Mouse (Mus musculus): ENCODE data around the gene Pgs1.

Gene Pgs1

DNA sequence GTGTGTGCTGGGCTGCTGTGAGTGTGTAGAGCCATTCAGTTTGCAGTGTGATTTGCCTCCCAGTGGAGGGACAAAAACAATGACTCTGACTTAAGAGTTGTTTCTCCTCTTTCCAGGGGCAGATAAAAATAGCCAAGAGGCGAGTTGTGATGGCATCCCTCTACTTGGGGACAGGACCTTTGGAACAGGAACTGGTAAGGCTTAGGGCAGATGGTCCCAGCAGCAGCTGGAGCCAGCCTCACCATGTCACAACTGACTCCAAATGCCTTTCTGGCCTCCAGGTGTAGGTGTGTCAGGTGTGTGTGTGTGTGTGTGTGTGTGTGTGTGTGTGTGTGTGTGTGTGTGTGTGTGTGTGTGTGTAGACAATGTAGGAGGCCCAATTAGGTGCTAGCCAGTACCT lies 14.0 kb downstream of the Pgs1 start:
- DNase-seq (ENCODE audit: low spot score in 2 of 2), result no peak

GRCm38 (mm10) chr11:118000565-118001215 lies 14.6 kb downstream of the Pgs1 start:
- DNase-seq (ENCODE audit: low spot score in 2 of 2), result peak; percentile 46 to 56

- no peak for DNase-seq (ENCODE audit: low spot score in 2 of 2)
Observed at GRCm38 (mm10) chr11:118003176-118003575, 17.1 kb downstream of the Pgs1 start.

- no peak for DNase-seq (ENCODE audit: low spot score in 2 of 2)
Observed at GRCm38 (mm10) chr11:118003718-118004117, 17.6 kb downstream of the Pgs1 start.

GRCm38 (mm10) chr11:118004217-118004616 lies 18.1 kb downstream of the Pgs1 start:
- DNase-seq (ENCODE audit: low spot score in 2 of 2), result no peak

DNA sequence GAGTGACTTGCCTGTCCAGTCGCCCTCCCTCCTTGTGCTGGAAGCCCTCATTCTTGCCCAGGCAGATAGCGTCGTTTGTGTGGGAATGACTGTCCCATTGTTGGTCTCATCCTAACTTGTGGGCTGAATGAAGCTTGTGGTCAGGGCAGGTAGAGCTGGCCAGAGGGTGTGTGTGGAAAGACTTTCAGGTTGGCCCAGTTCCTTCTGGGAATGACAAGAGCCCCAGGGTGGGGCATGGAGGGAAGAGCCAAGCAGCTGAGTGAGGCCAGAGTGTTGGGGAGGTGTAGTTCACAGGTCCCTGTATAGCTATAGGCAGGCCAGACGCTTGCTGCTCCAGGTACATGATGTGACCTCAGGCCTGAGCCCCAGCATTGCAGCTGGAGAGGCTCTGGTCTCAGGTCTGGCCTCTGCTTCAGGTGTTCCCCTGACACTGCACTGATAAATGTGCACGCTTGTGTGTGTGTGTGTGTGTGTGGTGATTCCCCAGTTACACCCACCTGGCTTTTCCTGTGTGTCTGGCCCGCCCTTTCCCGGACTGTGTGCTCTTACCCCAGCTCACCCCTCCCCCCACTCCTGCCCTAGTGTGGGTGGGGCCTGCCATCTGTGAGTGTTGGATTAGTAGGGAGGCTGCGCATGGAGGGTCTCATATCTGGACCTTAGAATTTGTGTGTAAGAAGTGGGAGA lies 21.5 kb downstream of the Pgs1 start:
- DNase-seq (ENCODE audit: low spot score in 2 of 2), result peak in 1 of 2 experiments; percentile 10

- no peak for DNase-seq (ENCODE audit: low spot score in 2 of 2)
Observed at GRCm38 (mm10) chr11:118008144-118008805, 22.2 kb downstream of the Pgs1 start.

DNA sequence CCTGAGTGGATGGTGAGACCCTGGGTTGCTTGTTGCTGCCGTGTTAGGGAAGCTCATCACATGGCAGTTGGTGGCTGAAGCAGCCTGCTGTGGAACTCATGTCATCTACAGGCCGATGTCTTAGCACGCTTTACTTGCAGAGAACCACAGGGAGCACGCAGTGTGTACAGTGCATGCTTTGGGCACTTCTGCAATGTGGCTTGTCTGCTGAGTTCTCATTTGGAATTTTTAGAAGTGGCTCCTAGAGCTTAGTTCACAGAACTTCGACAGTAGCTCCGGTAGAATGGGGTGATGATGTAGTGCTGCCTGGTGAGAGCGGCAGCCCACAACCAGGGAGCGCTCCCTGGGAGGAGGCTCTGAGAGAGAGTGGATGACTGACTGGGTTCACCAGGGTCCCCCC lies 22.8 kb downstream of the Pgs1 start:
- DNase-seq (ENCODE audit: low spot score in 2 of 2), result no peak

DNA sequence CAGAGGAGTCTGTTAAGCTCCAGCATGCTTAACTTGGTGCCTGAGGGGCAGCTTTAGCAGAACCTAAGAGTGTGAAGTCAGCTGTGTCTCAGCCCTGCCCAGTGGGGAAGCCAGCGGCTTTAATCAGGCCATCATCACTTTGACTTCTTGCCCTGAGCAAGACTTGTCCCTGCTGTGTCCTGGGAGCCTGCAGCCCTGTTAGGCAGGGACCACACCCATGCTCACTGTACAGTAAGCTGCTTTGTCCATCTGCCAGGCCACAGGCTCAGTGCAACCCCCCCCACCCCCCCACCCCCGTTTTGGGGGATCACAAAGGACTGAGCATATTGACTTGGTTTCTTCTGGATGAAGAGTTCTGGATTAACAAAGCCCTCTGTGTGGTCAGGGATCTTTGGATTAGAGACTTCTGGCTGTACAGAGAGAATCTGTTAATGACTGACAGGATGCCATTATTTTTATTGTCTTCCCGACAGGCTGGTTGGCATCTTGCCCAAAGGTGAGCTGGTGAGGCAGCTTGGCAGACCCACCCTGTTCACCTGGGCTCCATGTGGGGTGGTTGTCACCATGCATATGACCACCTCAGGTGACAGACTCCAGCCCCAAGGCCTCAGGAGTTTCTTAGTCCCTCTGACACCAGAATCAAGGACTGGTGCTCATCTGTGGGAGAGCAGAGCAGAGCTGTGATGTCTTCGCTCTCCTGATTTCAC lies 23.9 kb downstream of the Pgs1 start:
- no peak for DNase-seq (ENCODE audit: low spot score in 2 of 2)

DNA sequence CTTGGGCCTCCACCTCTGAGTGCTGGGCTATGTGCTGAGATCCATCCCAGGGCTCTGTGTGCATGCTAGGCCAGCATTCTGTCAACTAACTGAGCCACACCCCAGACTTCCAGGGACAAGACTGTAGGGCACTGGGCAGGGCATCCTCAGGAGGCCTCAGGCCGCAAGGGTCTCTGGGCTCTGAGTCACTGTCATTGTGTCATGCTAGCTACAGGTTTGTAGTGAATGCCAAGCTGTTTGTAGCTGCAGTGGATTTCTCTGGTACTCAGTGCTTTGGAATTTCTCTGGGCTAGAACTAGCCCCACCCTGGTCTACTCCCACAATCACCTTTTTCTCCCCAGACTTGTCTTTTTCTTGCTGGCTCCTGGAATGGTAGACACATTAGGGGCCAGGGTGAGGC lies 26.5 kb downstream of the Pgs1 start:
- DNase-seq (ENCODE audit: low spot score in 2 of 2), result no peak

DNA sequence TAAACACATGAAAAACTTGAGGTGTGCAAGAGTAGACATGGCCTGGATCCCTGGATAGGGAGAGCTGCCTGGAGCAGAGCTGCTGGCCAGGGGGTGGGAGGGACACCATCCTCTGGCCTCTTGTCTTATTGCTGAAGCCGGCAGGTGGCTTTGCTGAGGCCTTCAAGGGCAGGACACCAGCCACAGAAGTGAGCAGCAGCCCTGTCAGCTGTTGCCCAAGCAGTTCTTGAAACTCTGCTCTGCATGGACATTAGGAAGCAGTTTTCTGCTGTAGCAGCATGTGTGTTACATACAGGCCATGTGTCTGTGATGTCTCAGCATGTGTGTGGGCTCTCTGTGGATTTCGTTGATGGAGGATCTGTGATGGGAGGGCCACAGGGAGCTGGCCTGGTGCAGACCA lies 27.2 kb downstream of the Pgs1 start:
- no peak for DNase-seq (ENCODE audit: low spot score in 2 of 2)

DNA sequence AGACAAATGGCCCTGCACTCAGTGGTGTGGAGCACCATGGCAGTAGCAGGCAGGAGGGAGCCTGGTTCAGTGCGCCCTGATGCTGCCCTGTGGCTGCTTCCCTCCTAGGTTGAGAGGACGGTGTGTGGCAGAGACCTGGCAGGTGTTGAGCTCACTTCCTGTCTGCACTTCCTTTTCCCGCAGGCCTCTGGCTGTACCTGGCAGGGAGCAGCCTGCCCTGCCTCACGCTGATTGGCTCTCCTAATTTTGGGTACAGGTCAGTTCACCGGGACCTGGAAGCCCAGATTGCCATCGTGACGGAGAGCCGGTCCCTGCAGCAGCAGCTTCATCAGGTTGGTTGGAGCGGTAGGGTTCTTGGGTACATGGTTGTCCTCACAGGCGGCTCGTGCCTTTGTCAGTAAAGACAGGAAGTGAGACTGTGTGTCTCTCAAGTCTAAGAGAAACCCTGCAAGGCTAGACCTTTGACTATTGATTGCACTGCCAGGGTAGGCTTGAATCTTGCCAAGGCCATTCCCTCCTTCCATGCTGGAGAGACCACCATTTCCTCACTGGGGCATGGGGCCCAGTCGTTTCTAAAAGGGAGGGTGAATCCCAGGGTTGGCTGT lies 28.4 kb downstream of the Pgs1 start:
- peak in 1 of 2 experiments; percentile 23 for DNase-seq (ENCODE audit: low spot score in 2 of 2)

DNA sequence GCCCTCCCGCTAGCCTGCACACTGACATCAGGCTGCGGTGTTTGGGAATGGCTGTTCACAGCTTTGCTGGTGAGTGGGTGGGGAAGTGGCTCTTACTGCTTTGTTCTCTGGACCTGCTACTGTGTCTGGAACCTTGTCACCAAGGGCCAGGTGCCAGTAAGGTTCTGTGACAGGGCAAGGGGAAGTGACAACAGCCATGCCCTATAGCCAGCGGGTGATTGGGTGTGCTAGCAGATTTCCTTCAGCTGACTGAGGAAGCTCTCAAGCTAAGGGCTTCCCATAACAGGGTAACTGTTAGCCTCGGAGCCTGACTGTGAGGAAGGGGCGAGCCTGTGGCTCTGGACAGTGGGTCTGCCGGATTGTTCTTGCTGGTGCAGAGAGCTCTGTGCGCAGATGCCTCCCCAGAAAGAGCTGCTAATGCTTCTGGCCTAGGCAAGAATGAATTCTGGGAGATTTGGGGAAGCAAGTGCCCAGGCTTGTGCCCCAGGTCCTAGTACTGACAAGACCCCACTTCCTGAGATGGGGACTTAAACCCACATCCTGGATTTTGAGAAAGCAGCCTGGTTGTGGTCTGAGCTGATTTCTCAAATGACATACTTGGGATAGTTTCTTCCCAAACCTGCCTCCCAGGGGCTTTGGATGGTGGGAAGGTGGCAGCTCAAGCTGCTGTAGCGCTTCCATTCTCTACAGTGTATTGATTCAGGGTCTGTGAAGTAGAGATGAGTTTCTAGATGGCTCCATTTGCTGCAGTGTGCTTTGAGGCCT lies 29.5 kb downstream of the Pgs1 start:
- DNase-seq (ENCODE audit: low spot score in 2 of 2), result no peak

- DNase-seq (ENCODE audit: low spot score in 2 of 2), result peak in 1 of 2 experiments; percentile 25
Observed at GRCm38 (mm10) chr11:118018328-118018727, 32.2 kb downstream of the Pgs1 start.

- peak; percentile 59 to 76 for DNase-seq (ENCODE audit: low spot score in 2 of 2)
Observed at GRCm38 (mm10) chr11:118021806-118022205, 35.7 kb downstream of the Pgs1 start.

- DNase-seq (ENCODE audit: low spot score in 2 of 2), result no peak
Observed at GRCm38 (mm10) chr11:118023475-118023874, 37.4 kb downstream of the Pgs1 start.

DNA sequence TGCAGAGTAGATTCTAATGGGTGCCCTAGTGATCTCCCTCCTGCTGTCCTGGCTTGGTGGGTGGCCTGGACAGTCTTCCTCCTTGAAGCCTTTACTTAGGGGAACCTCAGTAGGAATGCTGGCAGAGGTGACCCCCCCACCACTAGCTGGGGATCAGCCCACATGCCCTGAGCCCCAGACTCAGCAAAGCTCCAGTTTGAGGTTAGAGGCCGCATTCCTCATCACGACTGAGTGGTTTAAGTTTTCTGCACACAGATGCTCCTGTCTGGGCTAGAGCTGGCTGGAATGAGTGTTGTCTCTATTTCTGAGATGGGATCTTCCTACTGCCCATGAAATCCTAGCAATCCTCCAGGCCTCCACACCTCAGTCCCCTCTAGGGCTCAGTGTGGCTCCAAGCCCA lies 38.0 kb downstream of the Pgs1 start:
- DNase-seq (ENCODE audit: low spot score in 2 of 2), result no peak

GRCm38 (mm10) chr11:118029170-118029569 lies 43.1 kb downstream of the Pgs1 start:
- no peak for DNase-seq (ENCODE audit: low spot score in 2 of 2)

- DNase-seq (ENCODE audit: low spot score in 2 of 2), result no peak
Observed at GRCm38 (mm10) chr11:118031134-118031533, 45.0 kb downstream of the Pgs1 start.

DNA sequence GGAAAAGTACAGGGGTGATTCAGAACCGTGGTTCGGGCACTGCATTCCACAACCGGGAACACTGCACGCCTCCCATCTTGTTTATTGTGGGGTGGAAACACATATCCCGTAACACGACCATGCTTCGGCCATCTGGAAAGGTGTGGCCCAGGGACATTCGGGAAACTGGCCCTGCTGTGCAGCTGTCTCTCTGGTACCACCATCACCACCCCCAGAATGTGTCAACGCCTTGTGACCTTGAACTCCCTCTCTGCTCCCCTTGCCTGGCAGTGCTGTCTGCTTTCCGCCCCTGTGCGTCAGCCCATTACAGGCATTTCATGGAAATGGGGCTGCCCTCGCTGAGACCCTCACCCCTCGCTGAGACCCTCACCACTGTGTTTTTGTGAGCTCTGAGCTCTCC lies 48.3 kb downstream of the Pgs1 start:
- no peak for DNase-seq (ENCODE audit: low spot score in 2 of 2)

- no peak for DNase-seq (ENCODE audit: low spot score in 2 of 2)
Observed at GRCm38 (mm10) chr11:118035068-118035467, 49.0 kb downstream of the Pgs1 start.

Measured in spleen, postnatal 14 days (tissue).